Mouse (Mus musculus): ENCODE results near the gene Gzmc.
"Not testable (repeated sequence)": the region's sequence is repeated elsewhere in the genome, so short reads cannot be mapped to it uniquely, and the experiment has no call there.

Gzmc gene

GRCm38 (mm10) chr14:56234556-56234955 lies at the start of gene Gzmc:
Gzmc (minus strand) TSS chr14:56234656.
- no peak for DNase-seq (ENCODE audit: extremely low read depth, low read depth, low spot score)

- DNase-seq (ENCODE audit: extremely low read depth, low read depth, low spot score): no peak
Observed at GRCm38 (mm10) chr14:56283816-56284215, 49.4 kb upstream of the Gzmc start.

GRCm38 (mm10) chr14:56281090-56281489 lies 46.6 kb upstream of the Gzmc start:
- DNase-seq (ENCODE audit: extremely low read depth, low read depth, low spot score): no peak

DNA sequence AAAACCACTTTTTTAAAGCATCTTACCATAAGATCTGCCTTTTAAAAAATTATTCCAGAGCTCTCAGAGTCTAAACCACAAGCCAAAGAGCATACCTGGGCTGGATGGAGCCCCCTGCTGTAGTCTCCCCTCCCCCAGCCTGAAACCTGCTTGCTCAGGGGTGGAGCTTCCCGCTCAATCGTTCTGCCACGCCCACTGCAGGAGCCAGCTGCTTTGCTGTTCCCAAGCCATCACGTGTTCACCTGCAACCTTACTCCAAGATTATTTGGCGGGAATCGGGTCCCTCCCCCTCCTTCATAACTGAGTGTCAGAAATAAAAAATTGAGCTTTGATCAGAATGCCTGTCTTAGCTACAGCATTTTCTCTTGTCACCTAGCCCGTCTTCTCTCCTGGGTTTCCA lies 44.2 kb upstream of the Gzmc start:
- not testable (repeated sequence) for DNase-seq (ENCODE audit: extremely low read depth, low read depth, low spot score)

DNA sequence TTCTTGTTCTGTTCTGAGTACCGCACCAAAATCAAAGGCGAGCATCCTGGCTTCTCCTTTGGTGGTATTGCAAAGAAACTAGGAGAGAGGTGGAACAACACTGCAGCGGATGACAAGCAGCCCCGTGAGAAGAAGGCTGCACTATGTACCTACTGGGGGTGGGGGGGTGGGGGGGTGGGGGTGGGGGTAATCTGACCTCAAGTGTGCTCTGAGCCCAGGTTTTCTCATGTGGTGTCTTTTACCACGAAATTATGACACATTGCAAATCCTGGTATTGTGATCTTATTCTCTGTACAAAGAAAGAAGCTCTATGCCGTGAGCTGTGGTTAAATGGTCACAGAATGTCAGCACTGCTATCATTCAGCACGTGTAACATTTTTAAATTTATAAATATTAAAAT lies 41.6 kb upstream of the Gzmc start:
- DNase-seq (ENCODE audit: extremely low read depth, low read depth, low spot score): not testable (repeated sequence)

GRCm38 (mm10) chr14:56266109-56266508 lies 31.7 kb upstream of the Gzmc start:
- no peak for DNase-seq (ENCODE audit: extremely low read depth, low read depth, low spot score)

DNA sequence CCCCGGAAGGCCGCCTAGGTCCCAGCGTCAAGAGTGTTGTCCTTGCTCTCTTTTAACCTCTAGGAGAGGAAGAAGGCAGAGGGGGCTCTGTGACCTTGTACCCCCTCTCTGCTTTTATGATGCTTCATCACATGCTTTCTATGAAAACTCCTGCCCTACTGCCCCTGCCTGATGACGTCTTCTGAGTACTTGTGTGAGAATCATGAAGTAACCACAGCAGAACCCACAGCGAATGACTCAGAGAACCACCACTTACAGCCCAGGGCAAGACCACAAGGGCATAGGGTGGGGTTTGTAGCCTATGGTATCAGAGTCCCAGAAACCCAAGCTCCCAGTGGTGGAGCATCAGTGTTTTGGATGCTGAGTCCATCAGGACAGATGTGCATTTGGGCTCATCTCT lies 27.7 kb upstream of the Gzmc start, which contains the start of gene Gzmb:
Gene Gzmb, minus strand, starts transcription at position 108 of the 400 bp plus-strand sequence.
- DNase-seq (ENCODE audit: extremely low read depth, low read depth, low spot score): no peak

- DNase-seq (ENCODE audit: extremely low read depth, low read depth, low spot score): no peak
Observed at GRCm38 (mm10) chr14:56240409-56240808, 6.0 kb upstream of the Gzmc start.

DNA sequence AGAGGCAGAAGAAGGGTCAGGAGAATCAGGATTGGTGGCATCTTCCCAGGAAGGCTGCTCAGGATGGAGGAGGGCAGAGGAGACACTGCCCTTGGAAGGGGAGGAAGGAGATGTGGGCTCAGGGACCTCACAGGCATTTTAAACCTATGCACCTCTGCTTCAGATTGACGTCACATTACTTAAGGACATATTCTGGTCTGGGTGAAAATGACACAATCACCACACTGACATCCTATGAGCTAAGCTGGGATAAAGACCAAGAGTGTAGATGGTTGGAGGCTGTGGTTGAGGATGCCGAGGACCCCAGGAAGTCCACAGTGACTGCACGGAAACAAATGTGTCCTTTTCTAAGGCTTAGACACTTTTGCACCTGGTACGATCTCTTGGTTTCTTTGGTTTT lies 23.1 kb downstream of the Gzmc start, which contains the start of gene Gzmf:
Gene Gzmf, minus strand, starts transcription at position 101 of the 400 bp plus-strand sequence.
- DNase-seq (ENCODE audit: extremely low read depth, low read depth, low spot score): no peak

DNA sequence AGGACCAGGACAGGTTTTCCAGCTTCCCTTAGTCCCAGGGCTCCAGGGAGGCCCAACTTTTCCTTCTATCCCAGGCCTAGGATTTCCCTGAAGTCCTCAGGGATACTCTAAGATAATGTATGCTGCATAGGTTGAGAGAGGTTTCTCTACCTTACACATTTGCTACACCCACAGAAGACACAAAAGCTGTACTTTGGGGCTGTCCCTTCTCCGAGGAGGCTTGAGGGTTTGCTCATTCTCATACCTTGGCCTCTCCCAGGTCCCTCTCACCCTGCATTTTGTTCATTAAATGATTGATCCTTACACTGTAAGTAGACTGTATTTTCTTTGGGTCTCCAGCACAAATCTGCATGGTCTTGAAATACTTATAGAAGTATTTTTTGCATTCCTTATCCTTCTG lies 28.8 kb downstream of the Gzmc start:
- DNase-seq (ENCODE audit: extremely low read depth, low read depth, low spot score): no peak

DNA sequence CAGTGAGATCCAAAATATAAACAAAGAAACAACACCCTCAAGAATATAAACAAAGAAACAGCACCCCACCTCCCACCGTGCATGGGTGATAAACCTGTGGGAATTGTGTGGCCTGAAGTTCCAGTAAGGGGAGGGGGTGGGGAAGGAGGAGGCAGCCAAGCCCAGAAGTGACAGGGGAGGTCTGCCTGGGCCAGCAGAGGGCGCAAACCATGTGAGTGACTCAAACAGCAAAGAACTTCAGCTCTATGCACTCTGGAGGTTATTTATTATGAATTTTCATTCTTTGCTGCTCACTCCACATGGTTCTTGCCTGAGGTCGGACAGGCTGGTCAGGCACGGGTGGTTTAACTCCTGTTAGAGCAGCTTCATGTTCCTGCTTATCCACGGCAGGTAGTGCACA lies 29.4 kb downstream of the Gzmc start:
- not testable (repeated sequence) for DNase-seq (ENCODE audit: extremely low read depth, low read depth, low spot score)

DNA sequence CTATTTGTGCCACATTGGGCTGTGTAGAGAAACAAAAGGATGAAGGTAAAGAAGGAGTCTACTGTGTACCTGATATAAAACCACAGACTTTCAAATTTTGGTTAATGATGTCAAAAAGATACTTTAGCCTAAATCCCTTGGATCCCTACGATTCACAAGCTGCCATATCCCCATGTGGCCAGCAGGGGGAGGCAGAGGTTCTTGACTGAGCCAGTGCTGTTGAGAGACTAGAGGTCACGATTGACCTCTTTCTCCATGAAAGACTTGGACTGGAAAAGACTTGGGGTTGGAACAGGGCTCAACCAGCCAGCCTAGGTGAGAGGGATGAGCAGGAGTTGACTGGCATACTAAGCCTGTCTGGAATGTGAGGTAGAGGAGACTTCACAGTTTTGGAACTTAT lies 30.5 kb downstream of the Gzmc start:
- no peak for DNase-seq (ENCODE audit: extremely low read depth, low read depth, low spot score)

DNA sequence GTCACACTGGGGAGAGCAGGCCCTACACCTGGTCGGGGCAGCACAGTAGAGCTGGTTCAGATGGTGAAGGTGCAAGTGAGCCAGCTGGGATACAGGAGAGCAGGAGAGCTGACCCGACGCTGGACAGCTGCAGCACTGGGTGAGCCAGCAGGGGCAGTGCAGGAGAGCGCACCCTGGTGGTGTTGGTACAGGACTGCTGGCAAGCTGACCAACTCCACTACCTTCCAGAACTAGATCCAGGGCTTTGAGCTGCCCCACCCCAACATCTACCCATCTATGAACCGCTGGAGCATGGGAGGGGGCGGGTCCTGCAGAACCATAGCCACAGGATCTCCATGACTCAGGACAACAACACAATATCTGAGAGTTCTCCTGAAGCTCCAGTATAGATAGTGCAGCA lies 47.5 kb downstream of the Gzmc start:
- no peak for DNase-seq (ENCODE audit: extremely low read depth, low read depth, low spot score)

GRCm38 (mm10) chr14:56186521-56186920 lies 47.9 kb downstream of the Gzmc start:
- DNase-seq (ENCODE audit: extremely low read depth, low read depth, low spot score): no peak

Measured in fat pad, adult 2 months (tissue).